In genomic region chr12:53768392-53768791, GRCm38 (mm10) we compare ENCODE assay signal across 10 mouse cellular contexts.
DNase-seq lines count a peak whose midpoint lies in the region; ATAC-seq and TF ChIP-seq lines count a peak whose summit lies in the region.
"Had no signal": no experiment of that assay in that cellular context is flagged by ENCODE, and none has a peak within 500 bp of the region (broad histone marks: within the 10 kb centered on the region; RNA-seq: fewer than 3 reads in every experiment).

No protein-coding gene starts in this region.

- TF ChIP-seq CTCF in left cerebral cortex, adult 2 months (IDR thresholded peaks at IDR 0.05), result no peak

- H3K9ac ChIP-seq in neural tube, embryonic 15.5 days (replicated peaks), result 0 out of 2 replicates have a peak overlapping the region, but pooled peaks have one; percentile 17
- H3K9ac ChIP-seq in forebrain, embryonic 12.5 days, result no peak overlapping the region
- H3K9ac ChIP-seq in liver, embryonic 11.5 days (ENCODE audit: low read depth, low read length), result no peak overlapping the region
- H3K9ac ChIP-seq: midbrain, embryonic 12.5 days had no signal

- peak overlapping the region; percentile 30 for H3K4me2 ChIP-seq in neural tube, embryonic 15.5 days
- H3K4me2 ChIP-seq in forebrain, embryonic 12.5 days, result no peak overlapping the region
- no peak overlapping the region for H3K4me2 ChIP-seq in liver, embryonic 11.5 days
- H3K4me2 ChIP-seq: midbrain, embryonic 12.5 days had no signal

- no peak for ATAC-seq in neural tube, embryonic 15.5 days (ENCODE audit: low FRiP score)
- ATAC-seq in forebrain, embryonic 12.5 days (ENCODE audit: low FRiP score), result no peak
- ATAC-seq in liver, embryonic 11.5 days (replicated peaks; ENCODE audit: low FRiP score), result no peak

- H3K9me3 ChIP-seq in neural tube, embryonic 15.5 days (replicated peaks), result no peaks in the 10 kb centered on the region
- H3K9me3 ChIP-seq in forebrain, embryonic 12.5 days, result no peaks in the 10 kb centered on the region
- no peaks in the 10 kb centered on the region for H3K9me3 ChIP-seq in liver, embryonic 11.5 days (ENCODE audit: control insufficient read depth, low read length)
- H3K9me3 ChIP-seq: midbrain, embryonic 12.5 days had no signal

- no peak for DNase-seq in left cerebral cortex, adult 2 months (ENCODE audit: extremely low spot score in 1 of 2, low spot score in 2 of 2)
- DNase-seq in left cerebral cortex, adult 11 months (ENCODE audit: low spot score), result no peak
- DNase-seq in fibroblast of lung, adult 2 months (ENCODE audit: low read depth), result peak; percentile 36
- peak; percentile 74 for DNase-seq in kidney, postnatal 10 days
- no peak for DNase-seq in left cerebral cortex, adult 18-20 months (ENCODE audit: low spot score in 2 of 2)
- DNase-seq in liver, embryonic 11.5 days (ENCODE audit: low spot score), result no peak

- H3K4me1 ChIP-seq in neural tube, embryonic 15.5 days, result peaks cover 27% of the 10 kb centered on the region
- H3K4me1 ChIP-seq in forebrain, embryonic 12.5 days, result peaks cover 42% of the 10 kb centered on the region
- no peaks in the 10 kb centered on the region for H3K4me1 ChIP-seq in liver, embryonic 11.5 days (replicated peaks; ENCODE audit: control insufficient read depth, insufficient read depth, low read length)

- 67% methylated on average over 11 of the region's 11 CpGs for WGBS in neural tube, embryonic 15.5 days
- WGBS in forebrain, embryonic 12.5 days, result 92% methylated on average over 11 of the region's 11 CpGs
- WGBS in liver, embryonic 11.5 days, result 74% methylated on average over 11 of the region's 11 CpGs

- no peaks in the 10 kb centered on the region for H3K27me3 ChIP-seq in neural tube, embryonic 15.5 days (replicated peaks)
- no peaks in the 10 kb centered on the region for H3K27me3 ChIP-seq in forebrain, embryonic 12.5 days
- H3K27me3 ChIP-seq in liver, embryonic 11.5 days (replicated peaks; ENCODE audit: control insufficient read depth, insufficient read depth, low read length), result no peaks in the 10 kb centered on the region
- H3K27me3 ChIP-seq: midbrain, embryonic 12.5 days had no signal

- intact Hi-C loops in left cerebral cortex, adult 2 months (cut with DNase I), result no loop called here

- 0 out of 2 replicates have a peak overlapping the region, but pooled peaks have one; percentile 15 for H3K27ac ChIP-seq in left cerebral cortex, adult 2 months
- peak overlapping the region; percentile 23 for H3K27ac ChIP-seq in neural tube, embryonic 15.5 days (replicated peaks)
- no peak overlapping the region for H3K27ac ChIP-seq in forebrain, embryonic 12.5 days
- H3K27ac ChIP-seq in liver, embryonic 11.5 days (ENCODE audit: low read depth, low read length), result no peak overlapping the region
- H3K27ac ChIP-seq: midbrain, embryonic 12.5 days had no signal

- H3K4me3 ChIP-seq in left cerebral cortex, adult 2 months, result no peak overlapping the region
- no peak overlapping the region for H3K4me3 ChIP-seq in neural tube, embryonic 15.5 days (replicated peaks)
- no peak overlapping the region for H3K4me3 ChIP-seq in forebrain, embryonic 12.5 days (replicated peaks)
- H3K4me3 ChIP-seq in liver, embryonic 11.5 days (ENCODE audit: low read depth, low read length), result no peak overlapping the region
- H3K4me3 ChIP-seq: erythroblast, embryonic 14.5 days; midbrain, embryonic 12.5 days had no signal

- H3K36me3 ChIP-seq in neural tube, embryonic 15.5 days, result no peaks in the 10 kb centered on the region
- no peaks in the 10 kb centered on the region for H3K36me3 ChIP-seq in forebrain, embryonic 12.5 days (replicated peaks)
- H3K36me3 ChIP-seq in liver, embryonic 11.5 days (ENCODE audit: control insufficient read depth, insufficient read depth, low read length), result no peaks in the 10 kb centered on the region
- H3K36me3 ChIP-seq: midbrain, embryonic 12.5 days had no signal

Comparison
In these comparisons a context has a peak if more than half of its experiments do, and no peak if none do; other contexts are left out.
1. DNase-seq: peak in fibroblast of lung, adult 2 months (single experiment) and kidney, postnatal 10 days (single experiment); none in left cerebral cortex, adult 2 months (0 of 2), left cerebral cortex, adult 11 months (single experiment), left cerebral cortex, adult 18-20 months (0 of 2) and liver, embryonic 11.5 days (single experiment).
2. H3K27ac ChIP-seq: peak in left cerebral cortex, adult 2 months (single experiment) and neural tube, embryonic 15.5 days (single experiment); none in forebrain, embryonic 12.5 days (single experiment) and liver, embryonic 11.5 days (single experiment).